Mouse (Mus musculus) limb, embryonic 10.5 days (tissue): ENCODE measurements around the gene Hk2. TPM values are rescaled to one million over a fixed set of nuclear protein-coding genes. Genes with fewer than 3 reads are reported as not detected.

Experiments used
- DNase-seq: peaks from one replicate; pipeline ENCODE4 v3.0.0-alpha.2; 2017; ENCODE audit warnings: low spot score
- H3K27ac ChIP-seq: fragments of 300-500 bp; sonication (generic); 2 replicates; pipeline ENCODE4 v1.5.1; 2016; ENCODE audit warnings: mild to moderate bottlenecking
- H3K27me3 ChIP-seq: fragments of 300-500 bp; sonication (generic); 2 replicates; pipeline ENCODE4 v1.6.1; 2016; ENCODE audit warnings: low read depth, mild to moderate bottlenecking; ENCODE audit not compliant: poor library complexity, severe bottlenecking
- H3K36me3 ChIP-seq: fragments of 300-500 bp; sonication (generic); 2 replicates; pipeline ENCODE4 v1.6.1; 2016; ENCODE audit warnings: mild to moderate bottlenecking, moderate library complexity
- H3K4me1 ChIP-seq: fragments of 300-500 bp; sonication (generic); 2 replicates; pipeline ENCODE4 v1.6.1; 2016
- H3K4me3 ChIP-seq: fragments of 300-500 bp; sonication (generic); 2 replicates; pipeline ENCODE4 v1.5.1; 2016; ENCODE audit warnings: mild to moderate bottlenecking, moderate library complexity
- H3K9me3 ChIP-seq: fragments of 300-500 bp; sonication (generic); replicated peaks from 2 replicates; pipeline ENCODE4 v1.6.1; 2016; ENCODE audit warnings: mild to moderate bottlenecking
- WGBS: fragments of 180-500 bp; shearing (Covaris S2); methylation state at CpG from one replicate; pipeline ENCODE4 v1.1.7; 2016; 5-methylcytosine and 5-hydroxymethylcytosine counted together
- polyA plus RNA-seq: library from polyadenylated mRNA; unstranded; fragments of >200 nt; fragmentation: Nextera tagmentation; extraction: Ambion mirVana; gene quantifications from 2 replicates; pipeline ENCODE4 v1.2.1, GENCODE M21; 2016

Gene Hk2
- polyA plus RNA-seq, 1 experiment from 2014 or later: 27.5 TPM

- H3K9me3 ChIP-seq: no peaks in the 10 kb centered on the region
- WGBS: 77% methylated on average over 4 of the region's 4 CpGs
- H3K4me1 ChIP-seq: peaks cover 25% of the 10 kb centered on the region
- H3K27ac ChIP-seq: no peak overlapping the region
- no peaks in the 10 kb centered on the region for H3K27me3 ChIP-seq
- no peak overlapping the region for H3K4me3 ChIP-seq
- DNase-seq: no peak
- peaks cover 11% of the 10 kb centered on the region; the same call in 1 of the 2 replicates for H3K36me3 ChIP-seq
Measured at GRCm38 (mm10) chr6:82766636-82767035, 7.6 kb downstream of the Hk2 start.

- Histone ChIP-seq H3K4me3 (no peak overlapping the region), H3K9me3 (no peaks in the 10 kb centered on the region), H3K36me3 (peaks cover 14% of the 10 kb centered on the region), H3K27me3 (no peaks in the 10 kb centered on the region), H3K4me1 (peaks cover 12% of the 10 kb centered on the region), H3K27ac (no peak overlapping the region)
- DNase-seq: no peak
- WGBS: 98% methylated on average over 2 of the region's 2 CpGs
Measured at GRCm38 (mm10) chr6:82765261-82765660, 9.0 kb downstream of the Hk2 start.

GRCm38 (mm10) chr6:82763871-82764503 is 10.3 kb downstream of the Hk2 start:
- WGBS: 52% methylated on average over 9 of the region's 9 CpGs
- Histone ChIP-seq H3K9me3 (no peaks in the 10 kb centered on the region), H3K4me3 (no peak overlapping the region), H3K4me1 (peaks cover 3% of the 10 kb centered on the region; the same call in 1 of the 2 replicates), H3K27ac (no peak overlapping the region), H3K36me3 (peaks cover 26% of the 10 kb centered on the region), H3K27me3 (no peaks in the 10 kb centered on the region)
- DNase-seq: no peak

- H3K27ac ChIP-seq: no peak overlapping the region
- H3K27me3 ChIP-seq: no peaks in the 10 kb centered on the region
- peaks cover 3% of the 10 kb centered on the region; the same call in 1 of the 2 replicates for H3K4me1 ChIP-seq
- H3K4me3 ChIP-seq: no peak overlapping the region
- WGBS: 79% methylated on average over 2 of the region's 2 CpGs
- no peak for DNase-seq
- peaks cover 35% of the 10 kb centered on the region for H3K36me3 ChIP-seq
- H3K9me3 ChIP-seq: no peaks in the 10 kb centered on the region
Measured at GRCm38 (mm10) chr6:82762728-82763127, 11.5 kb downstream of the Hk2 start.

GRCm38 (mm10) chr6:82760749-82761357 is 13.4 kb downstream of the Hk2 start:
- Histone ChIP-seq H3K27me3 (no peaks in the 10 kb centered on the region), H3K4me1 (peaks cover 3% of the 10 kb centered on the region; the same call in 1 of the 2 replicates), H3K27ac (no peak overlapping the region), H3K36me3 (peaks cover 46% of the 10 kb centered on the region), H3K4me3 (no peak overlapping the region), H3K9me3 (no peaks in the 10 kb centered on the region)
- DNase-seq: no peak
- WGBS: 83% methylated on average over 3 of the region's 3 CpGs

GRCm38 (mm10) chr6:82759241-82759640 is 15.0 kb downstream of the Hk2 start:
- H3K4me1 ChIP-seq: peaks cover 3% of the 10 kb centered on the region; the same call in 1 of the 2 replicates
- H3K9me3 ChIP-seq: no peaks in the 10 kb centered on the region
- DNase-seq: no peak
- peaks cover 50% of the 10 kb centered on the region for H3K36me3 ChIP-seq
- no peak overlapping the region for H3K27ac ChIP-seq
- no peak overlapping the region for H3K4me3 ChIP-seq
- no peaks in the 10 kb centered on the region for H3K27me3 ChIP-seq
- WGBS: 92% methylated on average over 5 of the region's 5 CpGs

- Histone ChIP-seq H3K27me3 (no peaks in the 10 kb centered on the region), H3K9me3 (no peaks in the 10 kb centered on the region), H3K4me3 (no peak overlapping the region), H3K4me1 (no peaks in the 10 kb centered on the region), H3K27ac (no peak overlapping the region), H3K36me3 (peaks cover 57% of the 10 kb centered on the region)
- DNase-seq: no peak
- WGBS: 91% methylated on average over 9 of the region's 9 CpGs
Measured at GRCm38 (mm10) chr6:82756799-82757210, 17.4 kb downstream of the Hk2 start.

- 94% methylated on average over 7 of the region's 7 CpGs for WGBS
- Histone ChIP-seq H3K9me3 (no peaks in the 10 kb centered on the region), H3K4me3 (no peak overlapping the region), H3K27me3 (no peaks in the 10 kb centered on the region), H3K36me3 (peaks cover 63% of the 10 kb centered on the region), H3K27ac (no peak overlapping the region), H3K4me1 (no peaks in the 10 kb centered on the region)
- DNase-seq: no peak
Measured at GRCm38 (mm10) chr6:82756216-82756615, 18.0 kb downstream of the Hk2 start.

- no peak for DNase-seq
- Histone ChIP-seq H3K27ac (no peak overlapping the region), H3K9me3 (no peaks in the 10 kb centered on the region), H3K36me3 (peaks cover 71% of the 10 kb centered on the region), H3K4me3 (no peak overlapping the region), H3K4me1 (no peaks in the 10 kb centered on the region), H3K27me3 (no peaks in the 10 kb centered on the region)
- WGBS: 43% methylated on average over 2 of the region's 2 CpGs
Measured at GRCm38 (mm10) chr6:82755338-82755737, 18.9 kb downstream of the Hk2 start.

GRCm38 (mm10) chr6:82754769-82755168 is 19.5 kb downstream of the Hk2 start:
- H3K27ac ChIP-seq: no peak overlapping the region
- DNase-seq: no peak
- no peaks in the 10 kb centered on the region for H3K9me3 ChIP-seq
- H3K36me3 ChIP-seq: peaks cover 71% of the 10 kb centered on the region
- no peak overlapping the region for H3K4me3 ChIP-seq
- WGBS: 92% methylated on average over 6 of the region's 6 CpGs
- H3K4me1 ChIP-seq: no peaks in the 10 kb centered on the region
- no peaks in the 10 kb centered on the region for H3K27me3 ChIP-seq

GRCm38 (mm10) chr6:82753638-82754361 is 20.5 kb downstream of the Hk2 start:
- H3K9me3 ChIP-seq: no peaks in the 10 kb centered on the region
- no peaks in the 10 kb centered on the region for H3K27me3 ChIP-seq
- no peak overlapping the region for H3K4me3 ChIP-seq
- no peaks in the 10 kb centered on the region for H3K4me1 ChIP-seq
- H3K36me3 ChIP-seq: peaks cover 67% of the 10 kb centered on the region
- 90% methylated on average over 14 of the region's 14 CpGs for WGBS
- no peak for DNase-seq
- H3K27ac ChIP-seq: no peak overlapping the region

GRCm38 (mm10) chr6:82753061-82753460 is 21.2 kb downstream of the Hk2 start:
- 73% methylated on average over 11 of the region's 11 CpGs for WGBS
- Histone ChIP-seq H3K27ac (no peak overlapping the region), H3K4me3 (no peak overlapping the region), H3K9me3 (no peaks in the 10 kb centered on the region), H3K36me3 (peaks cover 67% of the 10 kb centered on the region), H3K27me3 (no peaks in the 10 kb centered on the region), H3K4me1 (no peaks in the 10 kb centered on the region)
- no peak for DNase-seq

GRCm38 (mm10) chr6:82751791-82752190 is 22.5 kb downstream of the Hk2 start:
- Histone ChIP-seq H3K36me3 (peaks cover 63% of the 10 kb centered on the region), H3K27ac (no peak overlapping the region), H3K9me3 (no peaks in the 10 kb centered on the region), H3K27me3 (no peaks in the 10 kb centered on the region), H3K4me1 (no peaks in the 10 kb centered on the region), H3K4me3 (no peak overlapping the region)
- no peak for DNase-seq
- WGBS: 95% methylated on average over 7 of the region's 7 CpGs
